Mouse (Mus musculus): ENCODE data around the gene Stx8. TPM values are rescaled to one million over a fixed set of nuclear protein-coding genes. Genes with fewer than 3 reads are reported as not detected.
A peak's percentile ranks its signal among the peaks of the same experiment; 100 is the strongest.

The Stx8 gene
- total and polyA plus RNA-seq, 2 experiments from 2014 or later: 13.2 to 63.6 TPM

GRCm38 (mm10) chr11:68185647-68186046 lies 219.7 kb downstream of the Stx8 start:
- Histone ChIP-seq H3K4me2 (ENCODE audit: low read depth, low read length, poor library complexity, severe bottlenecking) (no peak overlapping the region), H3K9me3 (ENCODE audit: low read length) (no peaks in the 10 kb centered on the region), H3K36me3 (ENCODE audit: insufficient read depth, low read length) (no peaks in the 10 kb centered on the region), H3K27me3 (ENCODE audit: insufficient read depth, low read length) (no peaks in the 10 kb centered on the region), H3K9ac (replicated peaks; ENCODE audit: low read length, poor library complexity, severe bottlenecking) (no peak overlapping the region), H3K4me1 (ENCODE audit: insufficient read depth, low read length) (peaks cover 4% of the 10 kb centered on the region; the same call in 1 of the 2 replicates), H3K4me3 (ENCODE audit: low read depth, low read length) (no peak overlapping the region), H3K27ac (ENCODE audit: low read depth, low read length) (no peak overlapping the region)
- ATAC-seq (ENCODE audit: low FRiP score) (no peak), DNase-seq (ENCODE audit: low spot score) (no peak)
- WGBS: 83% methylated on average over 3 of the region's 3 CpGs
- TF ChIP-seq CTCF (IDR thresholded peaks at IDR 0.05): no peak

GRCm38 (mm10) chr11:68187242-68187641 lies 221.2 kb downstream of the Stx8 start:
- peaks cover 4% of the 10 kb centered on the region; the same call in 1 of the 2 replicates for H3K4me1 ChIP-seq (ENCODE audit: insufficient read depth, low read length)
- ATAC-seq (ENCODE audit: low FRiP score): no peak
- no peak for TF ChIP-seq CTCF (IDR thresholded peaks at IDR 0.05)
- DNase-seq (ENCODE audit: low spot score): no peak
- no peak overlapping the region for H3K9ac ChIP-seq (replicated peaks; ENCODE audit: low read length, poor library complexity, severe bottlenecking)
- WGBS: 81% methylated on average over 8 of the region's 8 CpGs
- no peaks in the 10 kb centered on the region for H3K9me3 ChIP-seq (ENCODE audit: low read length)
- H3K4me3 ChIP-seq (ENCODE audit: low read depth, low read length): no peak overlapping the region
- H3K36me3 ChIP-seq (ENCODE audit: insufficient read depth, low read length): no peaks in the 10 kb centered on the region
- H3K27ac ChIP-seq (ENCODE audit: low read depth, low read length): no peak overlapping the region
- no peaks in the 10 kb centered on the region for H3K27me3 ChIP-seq (ENCODE audit: insufficient read depth, low read length)
- no peak overlapping the region for H3K4me2 ChIP-seq (ENCODE audit: low read depth, low read length, poor library complexity, severe bottlenecking)

- Histone ChIP-seq H3K4me3 (ENCODE audit: low read depth, low read length) (no peak overlapping the region), H3K36me3 (ENCODE audit: insufficient read depth, low read length) (no peaks in the 10 kb centered on the region), H3K4me1 (ENCODE audit: insufficient read depth, low read length) (peaks cover 4% of the 10 kb centered on the region; the same call in 1 of the 2 replicates), H3K27ac (ENCODE audit: low read depth, low read length) (no peak overlapping the region), H3K27me3 (ENCODE audit: insufficient read depth, low read length) (no peaks in the 10 kb centered on the region), H3K4me2 (ENCODE audit: low read depth, low read length, poor library complexity, severe bottlenecking) (no peak overlapping the region), H3K9ac (replicated peaks; ENCODE audit: low read length, poor library complexity, severe bottlenecking) (no peak overlapping the region), H3K9me3 (ENCODE audit: low read length) (no peaks in the 10 kb centered on the region)
- ATAC-seq (ENCODE audit: low FRiP score): no peak
- DNase-seq (ENCODE audit: low spot score): no peak
- WGBS: 80% methylated on average over 12 of the region's 12 CpGs
- no peak for TF ChIP-seq CTCF (IDR thresholded peaks at IDR 0.05)
Measured at GRCm38 (mm10) chr11:68188695-68189201, 222.8 kb downstream of the Stx8 start.

GRCm38 (mm10) chr11:68190849-68191248 lies 224.9 kb downstream of the Stx8 start:
- Histone ChIP-seq H3K4me3 (ENCODE audit: low read depth, low read length) (no peak overlapping the region), H3K4me1 (ENCODE audit: insufficient read depth, low read length) (peaks cover 1% of the 10 kb centered on the region; the same call in 1 of the 2 replicates), H3K9ac (replicated peaks; ENCODE audit: low read length, poor library complexity, severe bottlenecking) (no peak overlapping the region), H3K36me3 (ENCODE audit: insufficient read depth, low read length) (no peaks in the 10 kb centered on the region), H3K27ac (ENCODE audit: low read depth, low read length) (no peak overlapping the region), H3K9me3 (ENCODE audit: low read length) (no peaks in the 10 kb centered on the region), H3K4me2 (ENCODE audit: low read depth, low read length, poor library complexity, severe bottlenecking) (no peak overlapping the region), H3K27me3 (ENCODE audit: insufficient read depth, low read length) (no peaks in the 10 kb centered on the region)
- no peak for TF ChIP-seq CTCF (IDR thresholded peaks at IDR 0.05)
- WGBS: 91% methylated on average over 5 of the region's 5 CpGs
- DNase-seq (ENCODE audit: low spot score) (no peak), ATAC-seq (ENCODE audit: low FRiP score) (no peak)

- ATAC-seq (ENCODE audit: low FRiP score) (no peak), DNase-seq (ENCODE audit: low spot score) (no peak)
- H3K4me3 ChIP-seq (ENCODE audit: low read depth, low read length): no peak overlapping the region
- peak; percentile 41 for TF ChIP-seq CTCF (IDR thresholded peaks at IDR 0.05)
- 0 out of 2 replicates have a peak, but pooled peaks cover 4% of the 10 kb centered on the region for H3K4me1 ChIP-seq (ENCODE audit: insufficient read depth, low read length)
- no peak overlapping the region for H3K4me2 ChIP-seq (ENCODE audit: low read depth, low read length, poor library complexity, severe bottlenecking)
- no peak overlapping the region for H3K9ac ChIP-seq (replicated peaks; ENCODE audit: low read length, poor library complexity, severe bottlenecking)
- no peaks in the 10 kb centered on the region for H3K27me3 ChIP-seq (ENCODE audit: insufficient read depth, low read length)
- no peaks in the 10 kb centered on the region for H3K36me3 ChIP-seq (ENCODE audit: insufficient read depth, low read length)
- WGBS: 65% methylated on average over 6 of the region's 6 CpGs
- no peaks in the 10 kb centered on the region for H3K9me3 ChIP-seq (ENCODE audit: low read length)
- no peak overlapping the region for H3K27ac ChIP-seq (ENCODE audit: low read depth, low read length)
Measured at GRCm38 (mm10) chr11:68195168-68195567, 229.2 kb downstream of the Stx8 start.

- no peak for ATAC-seq (ENCODE audit: low FRiP score)
- no peaks in the 10 kb centered on the region for H3K9me3 ChIP-seq (ENCODE audit: low read length)
- H3K4me2 ChIP-seq (ENCODE audit: low read depth, low read length, poor library complexity, severe bottlenecking): no peak overlapping the region
- H3K4me1 ChIP-seq (ENCODE audit: insufficient read depth, low read length): 0 out of 2 replicates have a peak, but pooled peaks cover 4% of the 10 kb centered on the region
- TF ChIP-seq CTCF (IDR thresholded peaks at IDR 0.05): no peak
- no peak overlapping the region for H3K27ac ChIP-seq (ENCODE audit: low read depth, low read length)
- no peak overlapping the region for H3K9ac ChIP-seq (replicated peaks; ENCODE audit: low read length, poor library complexity, severe bottlenecking)
- DNase-seq (ENCODE audit: low spot score): no peak
- H3K27me3 ChIP-seq (ENCODE audit: insufficient read depth, low read length): no peaks in the 10 kb centered on the region
- WGBS: 68% methylated on average over 10 of the region's 10 CpGs
- H3K4me3 ChIP-seq (ENCODE audit: low read depth, low read length): no peak overlapping the region
- H3K36me3 ChIP-seq (ENCODE audit: insufficient read depth, low read length): no peaks in the 10 kb centered on the region
Measured at GRCm38 (mm10) chr11:68195693-68196176, 229.7 kb downstream of the Stx8 start.
